Mouse (Mus musculus) kidney, embryonic 16.5 days (tissue): ENCODE measurements around the gene Cep170. TPM values are rescaled to one million over a fixed set of nuclear protein-coding genes. Genes with fewer than 3 reads are reported as not detected.

ENCODE experiments used
- microRNA counts: library from miRNA; unstranded; fragments of <30 nt; microRNA quantifications from one replicate; lab custom pipeline; 2016
- microRNA-seq: library from miRNA; unstranded; fragments of <30 nt; microRNA quantifications from one replicate; pipeline ENCODE4, GENCODE M21; 2016
- polyA plus RNA-seq: library from polyadenylated mRNA; unstranded; fragments of >200 nt; fragmentation: Nextera tagmentation; extraction: Ambion mirVana; gene quantifications from 2 replicates; pipeline ENCODE4 v1.2.1, GENCODE M21; 2015

The Cep170 gene
- polyA plus RNA-seq, 1 experiment from 2014 or later: 14.6 TPM

MicroRNA genes within 50 kb of the gene (microRNA counts, 519-probe panel; counts per million panel counts)
- 3,329 counts per million, percentile 77 among the panel's probes with 10 or more counts for microRNA mmu-miR-350 (lab: Ali Mortazavi, UCI)

Small RNA genes within 50 kb of the gene (microRNA-seq; reads per million reads assigned to microRNA genes)
- 273 reads per million, percentile 68 among the genes with 10 or more reads in this experiment for gene Mir350

Other genes starting within 250 kb of the Cep170 start
- gene Sdccag8, start 593 bp upstream of the Cep170 start, polyA plus RNA-seq: 20.1 and 20.9 TPM in 2 replicates